ENCODE assay signal across 31 mouse cellular contexts in genomic region chr13:79442701-79443100, GRCm38 (mm10).
DNase-seq lines count a peak whose midpoint lies in the region; ATAC-seq and TF ChIP-seq lines count a peak whose summit lies in the region.
"Had no signal": no experiment of that assay in that cellular context is flagged by ENCODE, and none has a peak within 500 bp of the region (broad histone marks: within the 10 kb centered on the region; RNA-seq: fewer than 3 reads in every experiment).

No protein-coding gene starts in this region.

- no peak overlapping the region for H3K4me2 ChIP-seq in embryonic facial prominence, embryonic 11.5 days (ENCODE audit: low read depth, low read length)
- no peak overlapping the region for H3K4me2 ChIP-seq in kidney, embryonic 16.5 days (replicated peaks; ENCODE audit: low read depth, low read length)
- H3K4me2 ChIP-seq in embryonic facial prominence, embryonic 14.5 days (ENCODE audit: low read depth, low read length) = no peak overlapping the region
- no peak overlapping the region for H3K4me2 ChIP-seq in limb, embryonic 14.5 days (replicated peaks; ENCODE audit: low read depth, low read length, severe bottlenecking)
- H3K4me2 ChIP-seq: forebrain, embryonic 13.5 days; heart, embryonic 13.5 days; hindbrain, embryonic 14.5 days had no signal

- no peak overlapping the region for H3K27ac ChIP-seq in embryonic facial prominence, embryonic 11.5 days (replicated peaks; ENCODE audit: low read depth, low read length)
- no peak overlapping the region for H3K27ac ChIP-seq in embryonic facial prominence, embryonic 10.5 days (replicated peaks)
- 0 out of 2 replicates have a peak overlapping the region, but pooled peaks have one; percentile 38 for H3K27ac ChIP-seq in kidney, embryonic 16.5 days (ENCODE audit: low read length)
- H3K27ac ChIP-seq in embryonic facial prominence, embryonic 14.5 days (replicated peaks; ENCODE audit: low read depth, low read length) = no peak overlapping the region
- no peak overlapping the region for H3K27ac ChIP-seq in limb, embryonic 14.5 days (replicated peaks; ENCODE audit: low read depth, low read length)
- H3K27ac ChIP-seq: forebrain, embryonic 10.5 days; forebrain, embryonic 13.5 days; gastrocnemius, adult 2 months; heart, adult 2 months; heart, embryonic 10.5 days; heart, embryonic 13.5 days; hindbrain, embryonic 14.5 days; hindbrain, postnatal 0 days had no signal

- TF ChIP-seq POLR2A in limb, embryonic 14.5 days (IDR thresholded peaks at IDR 0.05; ENCODE audit: borderline replicate concordance, extremely low read depth, insufficient read depth, insufficient read length) = no peak

- 44% methylated on average over 2 of the region's 2 CpGs for WGBS in embryonic facial prominence, embryonic 11.5 days
- 55% methylated on average over 2 of the region's 2 CpGs for WGBS in embryonic facial prominence, embryonic 10.5 days
- WGBS in kidney, embryonic 16.5 days = 36% methylated on average over 2 of the region's 2 CpGs
- 33% methylated on average over 2 of the region's 2 CpGs for WGBS in embryonic facial prominence, embryonic 14.5 days
- WGBS in limb, embryonic 14.5 days = 17% methylated on average over 2 of the region's 2 CpGs

- no peak for ATAC-seq in embryonic facial prominence, embryonic 11.5 days (replicated peaks; ENCODE audit: insufficient number of reproducible peaks, low FRiP score, low TSS enrichment, low read depth)
- ATAC-seq in kidney, embryonic 16.5 days (ENCODE audit: low FRiP score, low TSS enrichment) = peak; percentile 15; the same call in 1 of the 2 replicates
- ATAC-seq in embryonic facial prominence, embryonic 14.5 days (ENCODE audit: low read depth) = peak; percentile 67; the same call in 1 of the 2 replicates
- peak; percentile 54 for ATAC-seq in limb, embryonic 14.5 days (ENCODE audit: low FRiP score, low read depth)
- ATAC-seq: forebrain, embryonic 13.5 days; forebrain, embryonic 16.5 days; hindbrain, postnatal 0 days; inflammation-experienced regulatory T-cells, adult 6 months; Patski had no signal

- H3K9me3 ChIP-seq in embryonic facial prominence, embryonic 11.5 days (replicated peaks; ENCODE audit: control insufficient read depth, low read length) = no peaks in the 10 kb centered on the region
- H3K9me3 ChIP-seq in embryonic facial prominence, embryonic 10.5 days = no peaks in the 10 kb centered on the region
- no peaks in the 10 kb centered on the region for H3K9me3 ChIP-seq in kidney, embryonic 16.5 days (ENCODE audit: low read length)
- H3K9me3 ChIP-seq in embryonic facial prominence, embryonic 14.5 days (ENCODE audit: control insufficient read depth, low read length) = no peaks in the 10 kb centered on the region
- H3K9me3 ChIP-seq in limb, embryonic 14.5 days (ENCODE audit: control insufficient read depth, low read length) = no peaks in the 10 kb centered on the region
- H3K9me3 ChIP-seq: forebrain, embryonic 13.5 days; G1E; heart, embryonic 10.5 days; heart, embryonic 13.5 days had no signal

- intact Hi-C loops in gastrocnemius, postnatal 36 days (cut with DNase I) = no loop called here

- no peak overlapping the region for H3K9ac ChIP-seq in embryonic facial prominence, embryonic 11.5 days (replicated peaks; ENCODE audit: low read length)
- H3K9ac ChIP-seq in kidney, embryonic 16.5 days (replicated peaks; ENCODE audit: low read length) = no peak overlapping the region
- H3K9ac ChIP-seq in embryonic facial prominence, embryonic 14.5 days (ENCODE audit: low read depth, low read length) = no peak overlapping the region
- no peak overlapping the region for H3K9ac ChIP-seq in limb, embryonic 14.5 days (ENCODE audit: low read depth, low read length, severe bottlenecking)
- H3K9ac ChIP-seq: forebrain, embryonic 13.5 days; heart, embryonic 13.5 days; hindbrain, embryonic 14.5 days had no signal

- H3K4me1 ChIP-seq in embryonic facial prominence, embryonic 11.5 days (ENCODE audit: control insufficient read depth, insufficient read depth, low read length) = no peaks in the 10 kb centered on the region
- no peaks in the 10 kb centered on the region for H3K4me1 ChIP-seq in embryonic facial prominence, embryonic 10.5 days
- no peaks in the 10 kb centered on the region for H3K4me1 ChIP-seq in kidney, embryonic 16.5 days (ENCODE audit: insufficient read depth, low read length)
- no peaks in the 10 kb centered on the region for H3K4me1 ChIP-seq in embryonic facial prominence, embryonic 14.5 days (ENCODE audit: control insufficient read depth, insufficient read depth, low read length)
- peaks cover 5% of the 10 kb centered on the region for H3K4me1 ChIP-seq in limb, embryonic 14.5 days (ENCODE audit: control insufficient read depth, insufficient read depth, low read length)
- H3K4me1 ChIP-seq: forebrain, embryonic 10.5 days; forebrain, embryonic 13.5 days; heart, embryonic 10.5 days; heart, embryonic 13.5 days had no signal

- no peak overlapping the region for H3K4me3 ChIP-seq in embryonic facial prominence, embryonic 11.5 days (ENCODE audit: low read depth, low read length)
- no peak overlapping the region for H3K4me3 ChIP-seq in embryonic facial prominence, embryonic 10.5 days
- H3K4me3 ChIP-seq in kidney, embryonic 16.5 days (ENCODE audit: low read length) = no peak overlapping the region
- no peak overlapping the region for H3K4me3 ChIP-seq in embryonic facial prominence, embryonic 14.5 days (ENCODE audit: low read depth, low read length)
- no peak overlapping the region for H3K4me3 ChIP-seq in limb, embryonic 14.5 days (replicated peaks; ENCODE audit: low read length)
- H3K4me3 ChIP-seq: forebrain, embryonic 10.5 days; forebrain, embryonic 13.5 days; gastrocnemius, adult 2 months; heart, adult 2 months; heart, embryonic 10.5 days; heart, embryonic 13.5 days had no signal

- no peaks in the 10 kb centered on the region for H3K36me3 ChIP-seq in embryonic facial prominence, embryonic 11.5 days (replicated peaks; ENCODE audit: control insufficient read depth, insufficient read depth, low read depth, low read length)
- H3K36me3 ChIP-seq in embryonic facial prominence, embryonic 10.5 days (replicated peaks) = no peaks in the 10 kb centered on the region
- H3K36me3 ChIP-seq in kidney, embryonic 16.5 days (ENCODE audit: insufficient read depth, low read length) = no peaks in the 10 kb centered on the region
- H3K36me3 ChIP-seq in embryonic facial prominence, embryonic 14.5 days (ENCODE audit: control insufficient read depth, insufficient read depth, low read length) = no peaks in the 10 kb centered on the region
- no peaks in the 10 kb centered on the region for H3K36me3 ChIP-seq in limb, embryonic 14.5 days (ENCODE audit: control insufficient read depth, insufficient read depth, low read length)
- H3K36me3 ChIP-seq: forebrain, embryonic 10.5 days; G1E; heart, embryonic 10.5 days; heart, embryonic 13.5 days had no signal

- DNase-seq in embryonic facial prominence, embryonic 11.5 days (ENCODE audit: low spot score) = peak; percentile 69
- no peak for DNase-seq in embryonic facial prominence, embryonic 10.5 days (ENCODE audit: low spot score)
- DNase-seq in kidney, adult 8-10 months = no peak
- DNase-seq in embryonic facial prominence, embryonic 14.5 days (ENCODE audit: low spot score) = peak; percentile 78
- DNase-seq in limb, embryonic 14.5 days (ENCODE audit: low spot score) = peak; percentile 30
- DNase-seq in gastrocnemius, postnatal 36 days = no peak
- DNase-seq in lung, postnatal 4 days = no peak
- DNase-seq: adrenal gland, adult 2 months; adrenal gland, postnatal 14 days; B cell, adult 2 months; cerebellum, adult 11 months; cerebellum, adult 2 months; cerebellum, adult 9-11 months; cerebellum, postnatal 25 days; gastrocnemius, adult 2 months; gastrocnemius, postnatal 14 days; heart, adult 2 months; heart, postnatal 14 days; heart, postnatal 4 days had no signal

- no peaks in the 10 kb centered on the region for H3K27me3 ChIP-seq in embryonic facial prominence, embryonic 11.5 days (ENCODE audit: control insufficient read depth, insufficient read depth, low read length)
- no peaks in the 10 kb centered on the region for H3K27me3 ChIP-seq in embryonic facial prominence, embryonic 10.5 days (replicated peaks; ENCODE audit: low read depth, poor library complexity, severe bottlenecking)
- no peaks in the 10 kb centered on the region for H3K27me3 ChIP-seq in kidney, embryonic 16.5 days (ENCODE audit: insufficient read depth, low read length)
- H3K27me3 ChIP-seq in embryonic facial prominence, embryonic 14.5 days (replicated peaks; ENCODE audit: control insufficient read depth, insufficient read depth, low read length) = no peaks in the 10 kb centered on the region; the same call in 1 of the 2 replicates
- no peaks in the 10 kb centered on the region for H3K27me3 ChIP-seq in limb, embryonic 14.5 days (ENCODE audit: control insufficient read depth, insufficient read depth, low read length)
- H3K27me3 ChIP-seq: CH12.LX; forebrain, embryonic 13.5 days; heart, embryonic 13.5 days; Patski had no signal

Comparison
In these comparisons a context has a peak if more than half of its experiments do, and no peak if none do; other contexts are left out.
1. DNase-seq: peak in embryonic facial prominence, embryonic 11.5 days (single experiment), embryonic facial prominence, embryonic 14.5 days (single experiment) and limb, embryonic 14.5 days (single experiment); none in embryonic facial prominence, embryonic 10.5 days (single experiment), kidney, adult 8-10 months (0 of 2), gastrocnemius, postnatal 36 days (0 of 2) and lung, postnatal 4 days (0 of 2).